Mouse (Mus musculus) bone marrow, adult 2 months (tissue): ENCODE results near the gene Robo2.

Experiments
- CTCF ChIP-seq: fragments of 200-500 bp; IDR thresholded peaks from 2 replicates; pipeline ENCODE4 v1.5.1; 2011; ENCODE audit warnings: low read length, control low read depth; ENCODE audit not compliant: control insufficient read depth, insufficient read depth
- POLR2A ChIP-seq: fragments of 200-500 bp; IDR thresholded peaks from 2 replicates; pipeline ENCODE4 v1.6.1; 2011; ENCODE audit warnings: low read depth, mild to moderate bottlenecking, control low read depth, low read length, borderline replicate concordance; ENCODE audit not compliant: control insufficient read depth

- TF ChIP-seq POLR2A: no peak
- TF ChIP-seq CTCF: no peak
These were observed 547.0 kb downstream of the Robo2 start for GRCm38 (mm10) chr16:73864625-73865024.
